Mouse (Mus musculus) heart, postnatal 10 days (tissue): ENCODE data around the gene Cdkn2a. TPM values are rescaled to one million over a fixed set of nuclear protein-coding genes. Genes with fewer than 3 reads are reported as not detected.

Experiments
- DNase-seq, 2 experiments: peaks; one replicate each; pipeline ENCODE4 v3.0.0; 2021
- intact Hi-C: fragments of 180-260 bp; cut with DNase I; formaldehyde crosslinking; loops from one replicate; pipeline ENCODE4 v1.15.1; 2025
- total RNA-seq, 2 experiments: library from RNA; stranded (reverse); gene quantifications; 2 replicates each; pipeline ENCODE4 v1.2.3; 2021

The Cdkn2a gene
- total RNA-seq, 2 experiments from 2014 or later = 0.40 to 0.89 TPM

- DNase-seq = no peak
- intact Hi-C loops = loop anchor here (2.0 to 5.0 kb wide), 2 partner anchors 15 to 132 kb away; partner anchors contain the start of gene Cdkn2a
Observed at GRCm38 (mm10) chr4:89279641-89280040, 14.8 kb downstream of the Cdkn2a start.

GRCm38 (mm10) chr4:89277381-89277940, 17.0 kb downstream of the Cdkn2a start:
- no peak for DNase-seq
- intact Hi-C loops = no loop called here

GRCm38 (mm10) chr4:89276669-89277219, 17.7 kb downstream of the Cdkn2a start:
- intact Hi-C loops = no loop called here
- DNase-seq = no peak

- no peak for DNase-seq
- intact Hi-C loops = no loop called here
Observed at GRCm38 (mm10) chr4:89275811-89276584, 18.5 kb downstream of the Cdkn2a start.

GRCm38 (mm10) chr4:89274829-89275548, 19.5 kb downstream of the Cdkn2a start:
- intact Hi-C loops = no loop called here

GRCm38 (mm10) chr4:89274006-89274405, 20.4 kb downstream of the Cdkn2a start:
- DNase-seq = no peak
- intact Hi-C loops = no loop called here

More at GRCm38 (mm10) chr4:89274829-89275548, 19.5 kb downstream of the Cdkn2a start:
- DNase-seq = no peak

GRCm38 (mm10) chr4:89273585-89273984, 20.9 kb downstream of the Cdkn2a start:
- no peak for DNase-seq
- intact Hi-C loops = no loop called here

GRCm38 (mm10) chr4:89272961-89273540, 21.4 kb downstream of the Cdkn2a start:
- intact Hi-C loops = no loop called here

GRCm38 (mm10) chr4:89272101-89272718, 22.2 kb downstream of the Cdkn2a start:
- intact Hi-C loops = no loop called here
- DNase-seq = no peak

More at GRCm38 (mm10) chr4:89272961-89273540, 21.4 kb downstream of the Cdkn2a start:
- DNase-seq = no peak

GRCm38 (mm10) chr4:89257768-89258167, 36.7 kb downstream of the Cdkn2a start:
- intact Hi-C loops = no loop called here
- no peak for DNase-seq

- DNase-seq = no peak
- intact Hi-C loops = no loop called here
Observed at GRCm38 (mm10) chr4:89234446-89234845, 60.0 kb downstream of the Cdkn2a start.

Other genes starting within 250 kb of the Cdkn2a start
- 10 to 100 TPM; 21.5 to 25.2 TPM for gene Mtap, start 157.5 kb downstream of the Cdkn2a start, total RNA-seq
- under 1 TPM; 0.55 to 0.87 TPM for gene Cdkn2b, start 16.4 kb upstream of the Cdkn2a start, total RNA-seq